Mouse (Mus musculus): Measurements from ENCODE around the gene AC170998.1. TPM values are rescaled to one million over a fixed set of nuclear protein-coding genes. Genes with fewer than 3 reads are reported as not detected.
"Not testable (repeated sequence)": the region's sequence is repeated elsewhere in the genome, so short reads cannot be mapped to it uniquely, and the experiment has no call there.

Gene AC170998.1
- total RNA-seq, 2 experiments from 2014 or later = 2.0 to 3.4 TPM

DNA sequence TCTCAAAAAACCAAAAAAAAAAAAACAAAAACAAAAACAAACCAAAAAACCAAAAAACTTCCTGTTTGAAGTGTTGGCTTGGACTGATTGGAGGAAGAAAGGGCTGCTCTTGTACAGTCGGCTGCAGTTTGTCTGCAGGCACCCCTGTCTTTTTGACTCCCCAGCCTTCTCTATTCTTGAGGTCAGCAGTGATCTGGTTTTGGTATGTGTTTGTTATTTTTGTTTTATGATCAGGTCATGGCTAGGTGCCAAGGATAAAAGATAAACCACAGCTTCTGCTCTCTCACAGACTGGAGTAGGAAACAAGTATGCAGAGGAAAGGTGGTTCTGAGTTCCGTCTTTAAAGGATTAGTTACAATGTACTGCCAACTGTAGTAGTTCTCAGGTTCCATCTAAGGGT is 23.2 kb upstream of the AC170998.1 start:
- no peak for DNase-seq

DNA sequence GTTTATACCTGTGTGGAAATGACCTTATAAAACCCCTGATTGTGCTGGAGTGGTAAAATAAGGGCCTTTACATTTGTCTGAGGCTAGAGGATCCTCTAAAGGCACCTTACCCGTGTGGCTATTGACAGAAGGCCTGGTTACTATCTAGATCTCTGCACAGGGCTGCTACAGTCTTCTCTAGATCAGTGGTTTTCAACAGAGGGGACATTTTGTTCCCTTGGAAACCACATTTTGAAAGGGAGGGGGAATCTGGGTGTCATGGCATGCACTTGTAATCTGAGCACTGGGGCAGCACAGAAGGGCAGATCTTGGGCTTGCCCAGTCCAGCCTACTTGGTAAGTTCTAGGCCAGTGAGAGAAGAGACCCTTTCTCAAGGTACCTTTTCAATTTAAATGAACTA is 19.2 kb upstream of the AC170998.1 start:
- intact Hi-C loops (cut with DNase I) = no loop called here

More for the DNA sequence above, 23.2 kb upstream of the AC170998.1 start:
- intact Hi-C loops (cut with DNase I) = no loop called here

GRCm38 (mm10) chr17:28707136-28707627 is 18.7 kb upstream of the AC170998.1 start:
- DNase-seq = no peak
- intact Hi-C loops (cut with DNase I) = no loop called here

More for the DNA sequence above, 19.2 kb upstream of the AC170998.1 start:
- DNase-seq = no peak

GRCm38 (mm10) chr17:28707816-28708215 is 18.1 kb upstream of the AC170998.1 start:
- no peak for DNase-seq
- intact Hi-C loops (cut with DNase I) = no loop called here

DNA sequence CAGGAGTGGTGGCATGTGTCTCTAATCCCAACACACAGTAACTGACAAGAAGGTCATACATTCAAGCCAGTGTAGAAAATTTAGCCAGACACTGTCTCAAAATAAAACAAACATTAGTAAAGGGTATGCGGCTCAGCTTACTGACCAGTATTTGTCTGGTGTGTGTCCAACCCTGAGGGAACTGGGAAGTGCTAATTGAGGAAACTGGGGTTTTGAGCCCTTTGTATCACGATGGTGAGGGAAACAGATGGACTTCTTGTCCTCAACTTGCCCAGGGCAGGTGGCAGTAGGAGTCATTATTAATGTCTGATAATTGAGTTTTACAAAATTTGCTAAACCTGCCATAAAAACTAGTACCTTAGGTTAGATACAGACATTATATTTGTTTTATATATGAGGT is 16.9 kb upstream of the AC170998.1 start:
- no peak for DNase-seq
- intact Hi-C loops (cut with DNase I) = no loop called here

DNA sequence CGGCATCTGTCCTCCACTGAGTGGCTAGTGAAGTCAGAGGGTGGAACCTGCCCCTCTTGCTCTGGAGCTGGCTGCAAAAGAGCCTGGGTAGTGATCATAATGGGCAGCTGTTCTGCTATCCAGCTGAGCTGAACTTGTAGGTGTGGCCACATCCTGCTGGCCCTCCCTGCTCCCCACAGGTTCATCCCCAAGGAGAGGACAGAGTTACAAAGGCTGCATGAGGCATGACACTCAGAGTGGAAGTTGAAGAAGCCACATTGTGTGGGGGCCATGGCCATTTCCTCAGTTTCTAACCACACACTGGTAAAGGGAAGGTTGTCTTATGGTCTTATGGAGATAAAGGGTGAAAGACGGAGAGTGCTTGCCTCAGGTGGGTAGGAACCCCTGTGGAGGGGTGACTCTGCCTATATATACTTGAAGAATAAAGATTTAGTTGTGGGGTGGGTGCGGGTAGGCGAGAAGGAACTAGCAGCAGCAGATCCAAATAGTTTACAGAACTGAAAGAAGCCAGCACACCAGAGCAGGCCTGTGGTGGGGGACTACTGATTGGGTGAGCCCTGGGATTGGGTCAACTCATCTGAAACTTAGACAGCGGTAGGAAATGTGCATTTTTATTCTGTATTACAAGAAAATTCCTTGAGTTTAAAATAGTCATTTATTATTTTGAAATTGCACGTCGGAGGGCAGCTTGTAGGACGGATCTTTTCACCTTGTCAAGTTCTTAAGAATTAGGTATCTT is 16.2 kb upstream of the AC170998.1 start:
- intact Hi-C loops (cut with DNase I) = no loop called here

GRCm38 (mm10) chr17:28710291-28710688 is 15.6 kb upstream of the AC170998.1 start:
- intact Hi-C loops (cut with DNase I) = no loop called here
- no peak for DNase-seq

More for the DNA sequence above, 16.2 kb upstream of the AC170998.1 start:
- DNase-seq = no peak

GRCm38 (mm10) chr17:28711237-28711636 is 14.6 kb upstream of the AC170998.1 start:
- DNase-seq = no peak
- intact Hi-C loops (cut with DNase I) = no loop called here

- DNase-seq = no peak
- intact Hi-C loops (cut with DNase I) = no loop called here
Measured at GRCm38 (mm10) chr17:28712305-28712704, 13.6 kb upstream of the AC170998.1 start.

GRCm38 (mm10) chr17:28714006-28714405 is 11.9 kb upstream of the AC170998.1 start:
- no peak for DNase-seq
- intact Hi-C loops (cut with DNase I) = no loop called here

DNA sequence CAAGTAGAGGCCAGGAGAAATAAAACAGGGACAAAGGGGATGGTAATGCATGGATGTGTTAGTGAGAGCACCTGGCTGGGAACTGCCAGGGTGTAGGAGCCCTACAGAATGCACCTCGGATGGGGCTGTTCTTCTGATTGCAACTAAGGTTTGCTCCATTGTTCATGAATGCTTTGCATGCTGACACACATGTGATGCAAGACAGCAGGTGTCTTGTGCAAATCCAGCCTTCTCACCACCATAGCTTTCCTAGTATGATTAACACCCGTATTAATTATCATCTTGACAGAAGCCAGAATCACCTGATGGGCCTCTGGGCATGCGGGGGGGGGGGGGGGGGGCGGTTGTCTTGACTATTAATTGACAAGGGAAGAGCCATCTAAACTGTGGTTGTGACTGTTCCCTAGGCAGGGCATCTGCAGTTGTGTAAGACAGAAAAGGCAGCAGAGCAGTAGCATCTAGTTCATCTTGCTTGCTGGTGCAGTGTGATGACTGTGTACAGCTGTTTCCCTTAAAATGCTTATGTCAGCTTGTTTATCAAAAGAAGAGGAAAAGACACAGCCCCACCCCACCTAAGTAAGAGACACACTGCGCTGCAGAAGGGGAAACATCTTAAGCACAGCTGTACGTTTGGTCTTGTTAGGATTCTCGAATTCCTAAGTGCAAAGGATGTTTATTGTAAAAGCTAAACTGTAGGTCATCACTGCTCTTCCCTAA is 9.9 kb upstream of the AC170998.1 start:
- intact Hi-C loops (cut with DNase I) = no loop called here
- DNase-seq = no peak

GRCm38 (mm10) chr17:28717535-28717934 is 8.3 kb upstream of the AC170998.1 start:
- no peak for DNase-seq
- intact Hi-C loops (cut with DNase I) = no loop called here

DNA sequence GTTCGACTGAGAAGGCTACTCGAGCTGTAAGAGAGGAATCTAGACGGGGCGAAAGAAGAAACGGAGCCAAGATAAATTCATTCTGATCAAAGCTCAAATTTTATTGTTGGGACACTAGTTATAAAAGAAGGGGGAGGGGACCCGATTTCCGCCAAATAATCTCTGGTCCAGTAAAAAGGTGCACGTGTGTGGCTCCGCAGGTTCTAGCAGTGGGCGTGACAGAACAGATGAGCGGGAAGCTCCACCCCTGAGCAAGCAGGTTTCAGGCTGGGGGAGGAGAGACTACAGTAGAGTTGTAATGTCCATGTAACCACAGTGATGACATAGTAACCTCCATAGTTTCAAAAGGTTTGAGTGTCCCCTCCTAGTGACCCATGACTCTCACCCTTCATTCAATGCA is 1.6 kb downstream of the AC170998.1 start:
- intact Hi-C loops (cut with DNase I); DNase-seq: not testable (repeated sequence)

- intact Hi-C loops (cut with DNase I) = no loop called here
- no peak for DNase-seq
Measured at GRCm38 (mm10) chr17:28735317-28736105, 9.6 kb downstream of the AC170998.1 start.

- intact Hi-C loops (cut with DNase I) = no loop called here
- no peak for DNase-seq
Measured at GRCm38 (mm10) chr17:28736486-28736885, 10.6 kb downstream of the AC170998.1 start.

DNA sequence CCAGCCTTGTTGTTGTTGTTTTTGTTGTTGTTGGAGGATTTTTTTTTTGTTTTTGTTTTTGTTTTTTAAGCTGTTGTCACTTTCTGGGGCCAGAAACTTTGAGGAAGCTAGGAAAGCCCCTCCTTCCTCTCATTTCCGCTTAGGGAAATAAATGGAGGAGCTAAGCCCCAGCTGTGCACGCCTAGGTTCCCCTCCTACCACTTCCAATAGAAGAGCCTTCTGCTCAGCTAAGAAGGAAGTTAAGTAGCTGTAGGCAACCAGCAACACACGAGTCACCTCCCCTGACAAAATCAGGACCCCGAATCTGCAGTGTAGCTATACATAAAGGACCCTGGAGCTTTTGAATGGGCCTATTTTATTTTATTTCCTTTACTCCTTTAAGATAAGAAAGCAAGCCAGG is 12.1 kb downstream of the AC170998.1 start:
- intact Hi-C loops (cut with DNase I) = no loop called here
- DNase-seq = no peak

DNA sequence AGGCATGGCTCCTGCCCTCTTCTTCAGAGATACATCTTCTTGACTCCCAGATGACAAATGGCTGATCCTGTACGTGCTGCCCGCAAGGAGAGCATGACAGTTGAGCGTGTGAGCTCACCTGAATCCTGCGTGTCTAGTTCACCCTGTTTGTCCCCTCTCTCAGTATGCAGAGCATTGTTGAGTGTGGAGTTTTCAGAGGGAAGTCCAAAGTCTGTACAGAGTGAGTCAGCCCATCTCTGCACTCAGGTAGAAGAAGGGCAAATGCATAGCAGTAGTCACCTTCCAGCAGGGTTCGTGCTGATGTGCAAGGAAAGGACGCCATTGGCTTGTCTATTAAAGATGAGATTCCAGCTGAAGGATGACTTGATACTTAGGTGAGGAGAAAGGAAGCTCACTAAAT is 13.4 kb downstream of the AC170998.1 start:
- no peak for DNase-seq
- intact Hi-C loops (cut with DNase I) = no loop called here

DNA sequence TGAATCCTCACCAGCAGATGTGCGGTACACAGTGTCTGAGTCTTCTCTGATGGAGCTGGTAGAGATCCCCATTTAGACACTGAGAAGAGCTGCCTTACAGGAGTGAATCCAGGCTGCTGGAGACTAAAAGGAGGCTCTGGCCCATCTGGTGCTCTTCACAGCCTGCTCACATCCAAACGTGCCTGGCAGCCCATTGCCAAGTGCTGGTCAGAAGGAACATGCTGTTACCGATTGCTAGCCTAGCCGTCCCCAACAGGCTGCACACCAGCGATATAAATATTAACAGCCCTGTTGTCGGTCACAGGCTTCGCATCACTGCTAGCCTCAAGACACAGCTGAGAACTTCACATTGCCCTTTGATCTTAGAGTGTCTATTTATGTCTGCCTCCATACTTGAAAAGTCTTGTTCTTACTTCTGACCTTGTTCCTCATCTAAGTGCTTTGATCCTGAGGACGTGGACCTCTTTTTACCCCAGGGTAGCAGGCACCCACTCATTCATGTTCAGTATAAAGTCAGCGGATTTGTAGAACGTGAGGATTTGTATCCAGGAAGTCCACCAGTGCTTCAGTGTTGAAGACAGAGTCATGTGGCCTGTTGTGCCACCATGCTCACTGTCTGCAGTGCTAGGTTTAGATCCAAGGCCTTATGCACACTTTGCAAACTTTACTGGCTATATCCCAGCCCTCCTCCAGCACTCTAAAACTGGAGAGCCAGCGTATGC is 17.4 kb downstream of the AC170998.1 start:
- intact Hi-C loops (cut with DNase I) = no loop called here
- DNase-seq = no peak

DNA sequence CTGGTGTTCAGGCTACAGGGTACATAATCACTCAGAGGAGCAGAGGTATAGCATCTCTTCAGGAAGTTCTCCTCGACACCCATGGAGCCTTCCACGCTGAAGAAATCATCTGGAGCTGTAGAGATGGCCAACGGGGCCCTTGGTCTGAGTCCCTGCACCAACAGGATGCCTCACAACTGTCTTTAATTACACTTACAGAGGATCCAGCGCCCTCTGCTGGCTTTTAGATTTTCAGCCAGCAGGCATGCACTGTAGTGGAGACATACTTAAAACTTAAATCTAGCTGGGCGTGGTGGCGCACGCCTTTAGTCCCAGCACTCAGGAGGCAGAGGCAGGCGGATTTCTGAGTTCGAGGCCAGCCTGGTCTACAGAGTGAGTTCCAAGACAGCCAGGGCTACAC is 18.0 kb downstream of the AC170998.1 start:
- intact Hi-C loops (cut with DNase I) = no loop called here
- no peak for DNase-seq

DNA sequence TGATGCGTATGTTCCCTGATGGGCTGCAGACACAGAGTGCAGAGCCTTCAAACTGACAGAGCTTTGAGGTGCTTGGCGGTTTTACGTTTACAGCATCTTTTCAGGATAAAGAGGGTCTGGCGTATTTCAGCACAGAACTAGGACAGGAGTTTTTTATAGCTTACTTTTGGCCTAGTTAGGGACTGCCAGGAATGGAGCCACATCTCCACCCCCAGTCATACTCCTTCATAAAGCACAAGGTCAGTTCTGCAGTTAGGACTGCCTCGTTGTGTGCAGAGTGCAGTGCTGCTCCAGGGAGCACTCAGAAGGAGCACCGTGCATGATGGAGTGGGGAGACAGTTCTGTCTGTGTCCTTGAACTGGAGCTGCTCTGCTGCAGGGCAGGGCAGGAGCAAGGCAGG is 19.9 kb downstream of the AC170998.1 start:
- DNase-seq = no peak
- intact Hi-C loops (cut with DNase I) = no loop called here

DNA sequence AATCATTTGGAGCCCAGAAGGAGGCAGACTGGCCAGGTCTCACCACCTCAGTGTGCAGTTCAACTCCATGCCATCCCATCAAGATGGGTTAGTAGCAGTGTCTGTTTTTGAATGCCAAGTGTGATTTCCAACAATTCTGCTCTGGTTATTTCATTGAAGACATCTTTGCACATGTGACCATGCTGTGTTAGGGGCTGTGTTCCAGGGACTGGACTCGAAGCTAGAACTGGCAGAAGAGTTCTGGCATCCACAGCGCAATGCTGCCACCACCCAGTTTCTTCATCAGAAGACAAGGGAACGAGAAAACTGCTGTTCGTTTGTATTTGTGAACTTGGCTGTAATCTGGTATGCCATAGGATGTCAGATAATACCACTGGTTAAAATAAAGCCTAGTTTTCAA is 22.1 kb downstream of the AC170998.1 start:
- intact Hi-C loops (cut with DNase I) = no loop called here
- DNase-seq = no peak
